Mouse (Mus musculus) bone marrow, adult 2 months (tissue): Measurements from ENCODE around the gene Upf2.

Experiments
- CTCF ChIP-seq: fragments of 200-500 bp; IDR thresholded peaks from 2 replicates; pipeline ENCODE4 v1.5.1; 2011; ENCODE audit warnings: low read length, control low read depth; ENCODE audit not compliant: control insufficient read depth, insufficient read depth
- POLR2A ChIP-seq: fragments of 200-500 bp; IDR thresholded peaks from 2 replicates; pipeline ENCODE4 v1.6.1; 2011; ENCODE audit warnings: low read depth, mild to moderate bottlenecking, control low read depth, low read length, borderline replicate concordance; ENCODE audit not compliant: control insufficient read depth

GRCm38 (mm10) chr2:6042644-6043043, 91.4 kb downstream of the Upf2 start:
- TF ChIP-seq POLR2A: no peak
- TF ChIP-seq CTCF: no peak
